Mouse (Mus musculus): ENCODE data around the gene Apobec4. TPM values are rescaled to one million over a fixed set of nuclear protein-coding genes. Genes with fewer than 3 reads are reported as not detected.

Apobec4 gene
- polyA plus RNA-seq, 1 experiment from 2014 or later: not detected

GRCm38 (mm10) chr1:152717329-152717728, 33.0 kb upstream of the Apobec4 start:
- Histone ChIP-seq H3K9me3 (ENCODE audit: control insufficient read depth, low read length) (no peaks in the 10 kb centered on the region), H3K4me3 (ENCODE audit: control insufficient read depth in 1 of 2, insufficient read depth in 1 of 2, low read depth in 1 of 2, low read length in 2 of 2) (no peak overlapping the region), H3K4me1 (ENCODE audit: control insufficient read depth in 2 of 2, insufficient read depth in 2 of 2, low read length in 2 of 2) (peaks cover 7 to 17% of the 10 kb centered on the region in 2 experiments), H3K9ac (ENCODE audit: low read length) (no peak overlapping the region), H3K4me2 (ENCODE audit: low read length) (no peak overlapping the region), H3K27ac (replicated peaks in 1 of 2; ENCODE audit: control insufficient read depth in 1 of 2, insufficient read depth in 1 of 2, low read depth in 2 of 2, low read length in 2 of 2) (no peak overlapping the region), H3K27me3 (ENCODE audit: control insufficient read depth, insufficient read depth, low read length) (no peaks in the 10 kb centered on the region), H3K36me3 (ENCODE audit: control insufficient read depth, insufficient read depth, low read length) (no peaks in the 10 kb centered on the region)
- WGBS: 69% methylated on average over 1 of the region's 1 CpGs
- no peak for ATAC-seq (ENCODE audit: insufficient number of reproducible peaks, insufficient read depth, low FRiP score, low read depth)

GRCm38 (mm10) chr1:152718200-152718599, 32.2 kb upstream of the Apobec4 start:
- Histone ChIP-seq H3K9ac (ENCODE audit: low read length) (no peak overlapping the region), H3K4me1 (ENCODE audit: control insufficient read depth in 2 of 2, insufficient read depth in 2 of 2, low read length in 2 of 2) (peaks cover 7 to 17% of the 10 kb centered on the region in 2 experiments), H3K4me2 (ENCODE audit: low read length) (no peak overlapping the region), H3K4me3 (ENCODE audit: control insufficient read depth in 1 of 2, insufficient read depth in 1 of 2, low read depth in 1 of 2, low read length in 2 of 2) (no peak overlapping the region), H3K27me3 (ENCODE audit: control insufficient read depth, insufficient read depth, low read length) (no peaks in the 10 kb centered on the region), H3K36me3 (ENCODE audit: control insufficient read depth, insufficient read depth, low read length) (no peaks in the 10 kb centered on the region), H3K9me3 (ENCODE audit: control insufficient read depth, low read length) (no peaks in the 10 kb centered on the region), H3K27ac (replicated peaks in 1 of 2; ENCODE audit: control insufficient read depth in 1 of 2, insufficient read depth in 1 of 2, low read depth in 2 of 2, low read length in 2 of 2) (peak overlapping the region in 1 of 2 experiments; percentile 50; a peak in 1 of 4 replicates)
- 35% methylated on average over 6 of the region's 6 CpGs for WGBS
- ATAC-seq (ENCODE audit: insufficient number of reproducible peaks, insufficient read depth, low FRiP score, low read depth): no peak

DNA sequence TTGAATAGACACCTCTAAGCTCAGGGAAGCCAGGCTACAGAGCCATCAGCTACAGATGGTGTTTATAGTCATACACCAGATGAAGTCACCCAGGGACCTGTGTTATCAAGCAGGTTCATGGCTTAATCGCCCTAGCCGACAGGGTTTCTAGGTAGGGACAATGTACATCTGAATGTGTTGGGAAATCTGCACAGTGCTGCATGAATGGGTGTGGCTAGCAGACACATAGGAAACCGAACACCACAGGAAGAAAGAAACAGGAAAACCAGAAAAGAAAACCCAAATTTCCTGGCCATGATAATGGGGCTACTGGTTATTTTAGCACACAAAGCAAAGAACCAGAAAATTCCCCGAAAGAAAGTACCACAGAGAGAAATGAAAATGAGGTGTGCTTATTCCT, 29.4 kb upstream of the Apobec4 start:
- Histone ChIP-seq H3K4me3 (ENCODE audit: control insufficient read depth in 1 of 2, insufficient read depth in 1 of 2, low read depth in 1 of 2, low read length in 2 of 2) (no peak overlapping the region), H3K4me1 (ENCODE audit: control insufficient read depth in 2 of 2, insufficient read depth in 2 of 2, low read length in 2 of 2) (peaks cover 9 to 20% of the 10 kb centered on the region in 2 experiments), H3K9ac (ENCODE audit: low read length) (no peak overlapping the region), H3K4me2 (ENCODE audit: low read length) (no peak overlapping the region), H3K9me3 (ENCODE audit: control insufficient read depth, low read length) (no peaks in the 10 kb centered on the region), H3K27ac (replicated peaks in 1 of 2; ENCODE audit: control insufficient read depth in 1 of 2, insufficient read depth in 1 of 2, low read depth in 2 of 2, low read length in 2 of 2) (0 out of 4 replicates have a peak overlapping the region, but pooled peaks of 1 of the 2 experiments have one; percentile 17), H3K27me3 (ENCODE audit: control insufficient read depth, insufficient read depth, low read length) (no peaks in the 10 kb centered on the region), H3K36me3 (ENCODE audit: control insufficient read depth, insufficient read depth, low read length) (no peaks in the 10 kb centered on the region)
- no peak for ATAC-seq (ENCODE audit: insufficient number of reproducible peaks, insufficient read depth, low FRiP score, low read depth)
- WGBS: 41% methylated on average over 4 of the region's 4 CpGs

- H3K36me3 ChIP-seq (ENCODE audit: control insufficient read depth, insufficient read depth, low read length): no peaks in the 10 kb centered on the region
- no peaks in the 10 kb centered on the region for H3K27me3 ChIP-seq (ENCODE audit: control insufficient read depth, insufficient read depth, low read length)
- H3K4me2 ChIP-seq (ENCODE audit: low read length): no peak overlapping the region
- H3K4me3 ChIP-seq (ENCODE audit: control insufficient read depth in 1 of 2, insufficient read depth in 1 of 2, low read depth in 1 of 2, low read length in 2 of 2): no peak overlapping the region
- H3K4me1 ChIP-seq (ENCODE audit: control insufficient read depth in 2 of 2, insufficient read depth in 2 of 2, low read length in 2 of 2): peaks cover 10 to 27% of the 10 kb centered on the region in 2 experiments
- 81% methylated on average over 11 of the region's 11 CpGs for WGBS
- H3K27ac ChIP-seq (replicated peaks in 1 of 2; ENCODE audit: control insufficient read depth in 1 of 2, insufficient read depth in 1 of 2, low read depth in 2 of 2, low read length in 2 of 2): peak overlapping the region in 1 of 2 experiments; percentile 12; a peak in 1 of 4 replicates
- no peak for ATAC-seq (ENCODE audit: insufficient number of reproducible peaks, insufficient read depth, low FRiP score, low read depth)
- no peak overlapping the region for H3K9ac ChIP-seq (ENCODE audit: low read length)
- no peaks in the 10 kb centered on the region for H3K9me3 ChIP-seq (ENCODE audit: control insufficient read depth, low read length)
Observed at GRCm38 (mm10) chr1:152721535-152722198, 28.7 kb upstream of the Apobec4 start.

DNA sequence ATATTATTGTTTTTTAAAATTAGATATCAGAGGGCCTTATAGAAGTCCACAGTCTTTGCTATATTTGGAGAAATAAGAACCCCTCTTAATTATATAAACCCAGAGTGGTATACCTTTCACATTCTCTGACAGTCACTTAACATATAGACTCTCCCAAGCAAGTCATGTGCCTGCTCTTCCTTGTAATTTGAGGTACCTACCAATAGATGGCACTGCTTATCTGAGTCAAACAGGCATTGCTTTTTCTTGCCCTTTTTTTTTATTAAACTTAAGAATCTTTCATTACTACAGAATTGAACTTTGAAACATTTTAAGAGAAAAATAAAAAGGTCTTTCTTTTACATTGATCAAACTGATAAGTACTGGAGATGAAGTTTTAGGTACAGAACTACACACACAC, 26.1 kb upstream of the Apobec4 start:
- Histone ChIP-seq H3K36me3 (ENCODE audit: control insufficient read depth, insufficient read depth, low read length) (no peaks in the 10 kb centered on the region), H3K4me3 (ENCODE audit: control insufficient read depth in 1 of 2, insufficient read depth in 1 of 2, low read depth in 1 of 2, low read length in 2 of 2) (no peak overlapping the region), H3K4me1 (ENCODE audit: control insufficient read depth in 2 of 2, insufficient read depth in 2 of 2, low read length in 2 of 2) (peaks cover 3 to 21% of the 10 kb centered on the region in 2 experiments; a peak in 3 of 4 replicates), H3K27ac (replicated peaks in 1 of 2; ENCODE audit: control insufficient read depth in 1 of 2, insufficient read depth in 1 of 2, low read depth in 2 of 2, low read length in 2 of 2) (no peak overlapping the region), H3K9ac (ENCODE audit: low read length) (no peak overlapping the region), H3K9me3 (ENCODE audit: control insufficient read depth, low read length) (no peaks in the 10 kb centered on the region), H3K27me3 (ENCODE audit: control insufficient read depth, insufficient read depth, low read length) (no peaks in the 10 kb centered on the region), H3K4me2 (ENCODE audit: low read length) (no peak overlapping the region)
- no peak for ATAC-seq (ENCODE audit: insufficient number of reproducible peaks, insufficient read depth, low FRiP score, low read depth)

- Histone ChIP-seq H3K4me3 (ENCODE audit: control insufficient read depth in 1 of 2, insufficient read depth in 1 of 2, low read depth in 1 of 2, low read length in 2 of 2) (no peak overlapping the region), H3K9ac (ENCODE audit: low read length) (no peak overlapping the region), H3K36me3 (ENCODE audit: control insufficient read depth, insufficient read depth, low read length) (no peaks in the 10 kb centered on the region), H3K27ac (replicated peaks in 1 of 2; ENCODE audit: control insufficient read depth in 1 of 2, insufficient read depth in 1 of 2, low read depth in 2 of 2, low read length in 2 of 2) (no peak overlapping the region), H3K4me1 (ENCODE audit: control insufficient read depth in 2 of 2, insufficient read depth in 2 of 2, low read length in 2 of 2) (peaks cover 3 to 15% of the 10 kb centered on the region in 2 experiments; a peak in 3 of 4 replicates), H3K4me2 (ENCODE audit: low read length) (no peak overlapping the region), H3K9me3 (ENCODE audit: control insufficient read depth, low read length) (no peaks in the 10 kb centered on the region), H3K27me3 (ENCODE audit: control insufficient read depth, insufficient read depth, low read length) (no peaks in the 10 kb centered on the region)
- 55% methylated on average over 3 of the region's 3 CpGs for WGBS
- ATAC-seq (ENCODE audit: insufficient number of reproducible peaks, insufficient read depth, low FRiP score, low read depth): no peak
Observed at GRCm38 (mm10) chr1:152726095-152726494, 24.3 kb upstream of the Apobec4 start.

DNA sequence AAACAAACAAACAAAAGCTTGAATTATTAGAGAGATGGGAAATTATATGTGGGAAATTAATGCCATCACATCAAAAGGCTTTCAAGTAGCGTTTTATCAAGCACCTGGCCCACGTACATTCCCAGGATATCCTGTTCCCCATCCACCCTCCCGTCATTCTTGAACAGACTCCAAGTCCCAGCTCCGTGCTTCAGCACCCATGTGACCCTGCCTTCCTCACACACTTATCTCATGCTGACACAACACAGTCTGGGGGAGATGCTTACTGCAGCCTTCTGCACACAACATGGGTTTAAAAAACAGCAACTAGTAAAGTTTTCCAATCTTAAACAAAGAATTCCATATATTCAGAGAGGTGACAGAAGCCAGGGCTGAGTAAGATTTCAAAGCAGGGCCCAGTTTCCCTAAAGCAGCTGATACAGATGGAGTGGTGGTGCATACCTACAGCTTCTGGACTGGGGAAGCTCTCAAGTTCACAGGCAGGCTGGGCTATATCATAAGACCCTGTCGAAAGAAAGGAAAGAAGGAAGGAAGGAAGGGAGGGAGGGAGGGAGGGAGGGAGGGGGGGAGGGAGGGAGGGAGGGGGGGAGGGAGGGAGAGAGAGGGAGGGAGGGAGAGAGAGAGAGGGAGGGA, 22.6 kb upstream of the Apobec4 start:
- 0% methylated on average over 4 of the region's 5 CpGs for WGBS
- no peaks in the 10 kb centered on the region for H3K27me3 ChIP-seq (ENCODE audit: control insufficient read depth, insufficient read depth, low read length)
- H3K36me3 ChIP-seq (ENCODE audit: control insufficient read depth, insufficient read depth, low read length): no peaks in the 10 kb centered on the region
- H3K9ac ChIP-seq (ENCODE audit: low read length): no peak overlapping the region
- no peak overlapping the region; the same call in 1 of the 2 replicates for H3K4me2 ChIP-seq (ENCODE audit: low read length)
- ATAC-seq (ENCODE audit: insufficient number of reproducible peaks, insufficient read depth, low FRiP score, low read depth): peak; percentile 89
- peak overlapping the region; percentile 40 to 66; a peak in 2 of 4 replicates for H3K27ac ChIP-seq (replicated peaks in 1 of 2; ENCODE audit: control insufficient read depth in 1 of 2, insufficient read depth in 1 of 2, low read depth in 2 of 2, low read length in 2 of 2)
- peaks cover 5 to 15% of the 10 kb centered on the region in 2 experiments for H3K4me1 ChIP-seq (ENCODE audit: control insufficient read depth in 2 of 2, insufficient read depth in 2 of 2, low read length in 2 of 2)
- H3K9me3 ChIP-seq (ENCODE audit: control insufficient read depth, low read length): no peaks in the 10 kb centered on the region
- no peak overlapping the region for H3K4me3 ChIP-seq (ENCODE audit: control insufficient read depth in 1 of 2, insufficient read depth in 1 of 2, low read depth in 1 of 2, low read length in 2 of 2)
